Mouse (Mus musculus) spleen, adult 2 months (tissue): ENCODE measurements around the gene Nudt8.
"Not testable (repeated sequence)": the region's sequence is repeated elsewhere in the genome, so short reads cannot be mapped to it uniquely, and the experiment has no call there.

Source experiments
- CTCF ChIP-seq: fragments of 200-500 bp; IDR thresholded peaks from 2 replicates; pipeline ENCODE4 v1.5.1; 2011; ENCODE audit warnings: mild to moderate bottlenecking, inconsistent platforms; ENCODE audit not compliant: insufficient read depth, insufficient read length, insufficient replicate concordance; ENCODE audit errors: extremely low read depth
- POLR2A ChIP-seq: fragments of 200-500 bp; IDR thresholded peaks from 2 replicates; pipeline ENCODE4 v1.6.1; 2011; ENCODE audit warnings: low read depth, low read length, inconsistent platforms

DNA sequence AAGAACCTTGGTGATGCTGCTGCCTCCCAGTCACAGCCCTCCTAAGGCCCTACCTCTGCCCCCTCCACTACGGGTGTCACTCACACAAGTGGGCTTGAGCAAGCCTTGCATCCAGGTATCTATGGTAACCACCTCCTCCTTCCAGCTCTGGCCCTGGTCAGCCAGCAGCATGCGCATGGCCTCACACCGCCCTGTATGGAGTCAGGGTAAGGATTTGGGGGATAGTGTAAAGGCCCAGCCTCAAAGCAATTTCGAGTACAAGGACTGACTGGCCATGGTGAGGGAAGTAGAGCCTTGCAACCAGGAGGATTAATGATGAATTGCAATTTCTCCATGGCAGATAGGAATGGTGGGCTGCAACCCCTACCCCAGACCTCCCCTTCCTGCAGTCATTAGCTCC is 41.1 kb downstream of the Nudt8 start:
- TF ChIP-seq CTCF, POLR2A: not testable (repeated sequence)
